Mouse (Mus musculus) Muller cell, postnatal 12 days (primary cell): ENCODE measurements around the gene 1700092M07Rik.
A peak's percentile ranks its signal among the peaks of the same experiment; 100 is the strongest.

Source experiments
- DNase-seq: peaks from one replicate; pipeline ENCODE4 v3.0.0-alpha.2; 2015; ENCODE audit errors: inconsistent ontology term

1700092M07Rik gene

DNA sequence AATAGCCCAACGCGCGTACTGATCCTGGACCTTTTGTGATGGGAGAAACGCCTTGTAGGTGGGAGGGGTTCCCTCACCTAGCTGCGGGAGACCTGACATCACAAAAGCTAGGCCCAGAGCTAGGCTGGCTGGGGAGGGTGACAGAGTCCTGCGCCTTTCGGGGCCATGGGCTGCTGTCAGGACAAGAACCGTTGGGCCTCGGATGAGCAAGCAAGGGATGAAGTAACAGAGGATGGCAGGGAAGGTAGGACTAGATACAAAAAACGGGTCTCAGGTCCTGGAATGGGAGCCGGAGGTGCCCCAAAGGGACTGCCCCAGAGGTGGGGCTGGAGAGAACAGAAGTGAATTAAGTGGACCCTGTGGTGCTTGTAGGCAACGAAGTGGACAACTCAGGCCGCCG is at the start of gene 1700092M07Rik:
Gene 1700092M07Rik, plus strand, starts transcription at position 116 of the 400 bp plus-strand sequence.
- no peak for DNase-seq

DNA sequence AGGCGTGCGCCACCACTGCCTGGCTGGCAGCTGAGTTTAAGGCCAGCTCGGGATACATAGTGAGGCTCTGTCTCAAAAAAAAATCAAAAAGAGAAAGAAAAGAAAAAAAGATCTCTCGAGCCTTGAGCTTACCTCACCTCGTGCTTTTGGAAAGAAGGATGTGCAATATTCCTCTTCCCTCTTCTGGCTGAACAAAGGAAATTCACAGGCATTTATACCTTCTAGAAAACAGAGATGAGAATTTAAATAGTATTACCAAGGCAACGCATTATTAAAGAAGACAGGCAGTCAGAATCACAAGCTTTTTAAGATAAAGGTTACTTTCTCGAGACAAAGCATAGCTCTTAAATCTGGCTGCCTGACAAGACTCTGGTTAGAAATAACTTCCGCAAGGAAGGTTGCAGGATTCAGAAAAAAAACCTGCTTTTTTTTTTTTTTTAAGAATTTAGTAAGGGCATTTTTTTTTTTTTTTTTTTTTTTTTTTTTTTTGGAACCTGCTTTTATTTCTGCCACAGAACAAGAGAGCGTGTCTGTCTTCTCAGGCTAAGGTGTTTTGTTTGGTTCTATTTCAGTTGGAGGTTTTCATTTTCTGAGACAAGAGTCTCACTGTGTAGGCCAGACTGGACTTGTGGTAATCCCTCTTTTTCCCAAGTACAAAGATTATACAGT is 48.5 kb upstream of the 1700092M07Rik start:
- DNase-seq = no peak

DNA sequence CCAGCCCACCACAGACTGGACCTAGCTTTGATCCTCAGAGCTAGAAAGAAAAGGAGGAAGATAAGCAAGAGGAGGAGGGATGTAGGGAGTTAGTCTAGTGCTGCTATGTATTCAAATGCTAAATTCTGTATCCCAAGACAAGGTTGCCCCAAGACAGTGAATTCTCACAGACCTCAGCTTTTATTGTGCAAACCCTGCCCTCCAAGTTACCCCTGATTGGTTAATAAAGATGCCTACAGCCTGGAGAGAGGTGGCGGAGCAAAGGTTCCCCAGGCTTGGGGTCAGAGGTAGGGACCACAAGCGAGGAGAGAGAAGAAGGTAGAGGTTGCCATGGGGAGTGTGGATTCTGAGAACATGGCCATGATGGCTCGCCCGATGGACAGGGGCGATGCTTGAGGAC is 47.8 kb upstream of the 1700092M07Rik start:
- no peak for DNase-seq

DNA sequence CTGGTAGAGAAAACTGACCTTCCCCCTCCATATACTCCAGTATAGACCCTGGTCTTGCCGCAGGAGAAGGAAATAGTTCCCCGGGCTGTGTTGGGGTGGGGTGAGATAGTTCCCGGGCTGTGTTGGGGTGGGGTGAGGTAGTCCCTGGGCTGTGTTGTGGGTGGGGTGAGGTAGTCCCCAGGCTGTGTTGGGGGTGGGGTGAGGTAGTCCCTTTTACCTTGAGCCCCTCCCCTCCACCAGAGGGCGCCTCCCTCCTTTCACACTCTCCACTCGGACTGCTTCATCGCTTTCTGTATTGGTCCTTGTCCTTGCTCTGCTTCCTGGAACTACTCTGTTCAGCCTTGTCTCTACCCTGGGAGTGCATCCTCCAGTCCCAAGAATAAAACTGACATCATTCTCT is 45.2 kb upstream of the 1700092M07Rik start:
- peak; percentile 25 for DNase-seq

DNA sequence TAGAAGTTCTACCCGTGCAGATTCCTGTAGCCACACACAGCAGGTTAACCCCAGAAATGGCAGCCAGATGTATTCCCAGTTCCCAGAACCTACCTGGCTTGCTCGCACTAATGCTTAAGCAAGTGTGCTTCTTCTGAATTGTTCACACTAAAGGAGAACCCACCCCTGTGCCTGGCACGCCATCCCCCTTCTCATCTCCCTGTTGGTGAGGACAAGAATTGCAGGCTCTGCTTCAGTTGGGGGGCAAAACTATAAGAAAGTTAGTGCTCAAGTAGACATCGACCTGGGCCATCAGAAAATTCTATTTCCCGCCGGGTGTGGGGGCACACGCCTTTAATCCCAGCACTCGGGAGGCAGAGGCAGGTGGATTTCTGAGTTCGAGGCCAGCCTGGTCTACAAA is 40.9 kb upstream of the 1700092M07Rik start:
- DNase-seq = no peak

DNA sequence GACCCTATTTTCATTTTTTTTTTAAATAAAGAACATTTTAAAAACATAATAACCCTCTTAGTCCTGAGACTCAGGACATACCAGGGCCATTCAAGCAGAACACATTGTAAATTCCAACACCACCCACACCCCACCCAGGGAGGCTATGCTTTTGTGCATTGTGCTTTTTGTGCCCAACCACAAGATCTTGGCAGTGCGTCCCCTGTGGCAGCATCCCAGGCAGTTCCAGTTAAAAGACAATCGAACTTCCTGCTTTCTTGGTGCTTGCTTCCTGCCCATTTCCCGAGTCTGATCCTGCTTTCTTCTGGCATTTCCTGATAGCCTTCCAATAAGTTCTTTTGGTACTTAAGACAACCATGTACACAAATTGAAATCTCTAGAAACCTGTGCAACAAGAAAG is 38.1 kb upstream of the 1700092M07Rik start:
- DNase-seq = peak; percentile 99

DNA sequence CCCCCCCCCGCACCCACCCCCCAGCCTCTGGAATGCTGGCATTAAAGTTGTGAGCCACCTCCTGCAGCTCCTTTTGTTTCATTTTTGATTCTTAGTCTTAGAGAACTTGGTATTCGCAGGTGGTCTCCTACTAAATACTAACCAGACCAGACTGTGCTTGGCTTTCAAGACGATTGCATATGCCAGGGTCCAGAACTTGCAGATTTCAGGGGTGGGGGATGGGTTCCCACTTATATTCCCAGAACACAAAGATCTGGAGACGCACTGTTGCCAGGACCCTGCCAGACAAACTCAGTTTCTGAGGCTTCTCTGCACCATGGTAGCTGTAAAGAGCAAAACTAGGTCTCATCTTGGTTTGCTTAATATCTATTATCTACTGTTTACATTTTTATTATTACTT is 36.9 kb upstream of the 1700092M07Rik start:
- peak; percentile 39 for DNase-seq

DNA sequence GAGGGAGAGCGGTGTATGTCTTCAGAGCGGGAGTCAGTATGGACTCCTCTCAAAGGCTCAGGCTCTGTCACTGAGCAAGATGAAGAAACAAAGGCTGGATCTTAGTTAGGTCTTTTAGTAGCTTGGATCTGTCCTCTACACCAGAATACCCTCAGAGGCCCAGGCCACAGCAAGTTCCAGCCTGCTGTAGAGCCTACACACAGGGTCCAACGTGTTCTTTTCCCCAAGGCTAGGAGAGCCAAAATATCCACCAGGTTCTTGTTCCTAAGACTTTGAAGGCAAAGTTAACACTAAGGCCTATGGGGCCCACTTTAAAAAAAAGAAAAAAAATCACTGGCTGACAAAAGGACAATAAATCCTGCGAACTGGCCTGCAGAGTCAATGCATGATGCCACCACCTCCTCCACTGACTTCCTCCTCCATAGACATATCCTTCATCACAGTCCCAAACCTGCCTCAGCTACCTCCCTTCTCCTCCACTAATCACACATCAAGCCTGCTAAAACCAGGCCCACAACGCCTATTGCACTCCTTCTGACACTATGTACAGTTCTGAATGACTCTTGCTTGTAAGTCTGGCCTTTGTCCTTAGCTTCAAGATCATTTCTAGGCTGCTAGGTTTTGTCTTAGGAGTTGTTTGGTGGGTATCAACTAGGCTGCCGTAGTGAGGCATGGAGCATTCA is 35.4 kb upstream of the 1700092M07Rik start:
- DNase-seq = peak; percentile 29

DNA sequence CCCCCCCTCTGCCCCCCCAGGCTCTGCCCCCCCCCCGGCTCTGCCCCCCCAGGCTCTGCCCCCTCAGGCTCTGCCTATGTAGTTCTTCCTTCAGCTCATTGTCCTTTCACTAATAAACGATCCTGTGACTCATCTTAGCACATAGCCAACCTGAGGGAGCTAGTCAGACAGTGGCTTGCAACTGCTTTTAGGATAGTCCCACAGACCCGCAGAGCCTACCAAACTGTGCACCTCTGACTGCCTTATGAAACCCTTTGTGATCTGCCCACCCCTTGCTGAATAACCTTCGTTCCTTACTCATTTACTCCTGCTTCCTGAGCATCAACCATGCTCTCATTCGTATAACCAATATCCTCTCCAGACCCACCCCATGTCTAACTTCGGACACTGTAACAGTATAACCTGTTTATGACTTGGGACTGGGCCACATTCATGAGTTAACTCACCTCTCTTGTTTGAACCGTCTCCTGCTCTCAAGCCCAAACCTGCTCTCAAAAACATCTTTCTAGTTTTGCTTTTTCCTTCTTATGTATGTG is 34.3 kb upstream of the 1700092M07Rik start:
- DNase-seq = peak; percentile 43

DNA sequence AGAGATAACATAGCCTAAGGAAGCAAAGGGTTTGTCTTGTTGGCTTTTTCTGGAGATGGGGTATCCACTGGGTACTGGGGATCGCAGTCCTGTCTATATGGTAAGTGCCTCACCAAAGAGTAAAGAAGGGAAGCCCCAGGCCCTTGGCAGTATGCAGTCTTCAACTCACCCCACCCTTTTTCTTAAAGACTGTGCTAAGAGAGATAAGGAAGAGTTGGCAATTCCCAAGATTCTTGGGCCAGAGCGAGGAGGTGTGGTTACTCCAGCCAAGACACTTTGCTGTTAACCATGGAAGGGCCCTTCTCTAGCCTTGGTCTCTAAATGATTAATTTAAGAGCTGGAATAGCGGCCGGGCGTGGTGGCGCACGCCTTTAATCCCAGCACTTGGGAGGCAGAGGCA is 33.6 kb upstream of the 1700092M07Rik start:
- no peak for DNase-seq

DNA sequence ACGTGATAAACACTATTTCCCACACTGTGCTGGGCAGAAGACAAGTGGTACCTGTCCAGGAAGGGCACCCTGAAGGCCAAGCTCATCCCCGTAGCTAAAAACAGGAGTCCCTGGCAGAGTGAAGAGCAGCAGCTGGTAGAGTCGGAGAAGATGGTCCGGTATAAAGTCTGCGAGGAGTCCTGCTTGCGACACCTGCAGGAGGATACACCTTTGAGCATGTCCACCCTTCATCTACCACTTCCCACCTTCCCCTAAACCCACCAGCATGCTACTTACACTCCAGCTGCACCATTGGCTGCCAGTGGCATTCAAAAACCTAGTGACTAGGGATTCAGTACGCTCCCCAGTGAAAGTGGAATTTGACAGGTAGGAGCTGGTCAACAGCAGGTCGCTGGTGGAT is 31.6 kb upstream of the 1700092M07Rik start:
- no peak for DNase-seq

DNA sequence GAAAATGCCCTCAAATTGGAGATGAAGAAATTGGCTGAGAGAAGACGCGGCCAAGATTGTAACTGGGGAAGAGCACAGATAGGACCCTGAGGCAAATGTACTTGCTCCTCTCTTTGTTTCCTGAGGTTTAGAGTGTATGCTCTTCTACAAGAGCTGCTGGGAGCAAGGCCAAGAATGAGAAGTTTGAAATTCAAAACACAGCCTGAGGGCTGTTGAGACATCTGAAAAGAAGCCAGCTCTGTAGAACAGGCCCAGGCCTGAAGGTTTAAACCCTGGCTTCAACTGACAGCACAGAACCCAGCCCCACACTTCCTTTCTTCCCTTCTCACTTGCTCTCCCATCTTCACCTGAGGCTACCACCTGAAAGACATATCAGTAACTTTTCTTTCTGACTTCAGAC is 30.5 kb upstream of the 1700092M07Rik start:
- peak; percentile 85 for DNase-seq

DNA sequence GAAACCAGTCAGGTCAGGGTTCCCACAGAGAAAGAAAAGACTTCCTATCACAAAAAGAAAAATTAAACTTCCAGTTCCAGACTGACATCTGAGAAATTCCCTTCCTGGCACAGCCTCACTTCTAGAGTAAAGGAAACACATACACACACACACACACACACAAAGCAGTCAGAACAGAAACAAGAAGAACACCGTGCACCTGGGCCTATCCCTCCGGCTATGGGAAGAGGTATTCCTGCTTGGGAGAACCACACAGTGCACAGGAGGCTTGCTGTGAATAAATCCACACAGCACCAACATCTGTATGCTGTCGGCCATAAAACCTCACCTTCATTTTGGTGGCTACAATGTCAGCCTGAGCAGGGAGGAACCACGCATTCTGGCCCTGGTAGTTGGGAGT is 29.0 kb upstream of the 1700092M07Rik start:
- no peak for DNase-seq

DNA sequence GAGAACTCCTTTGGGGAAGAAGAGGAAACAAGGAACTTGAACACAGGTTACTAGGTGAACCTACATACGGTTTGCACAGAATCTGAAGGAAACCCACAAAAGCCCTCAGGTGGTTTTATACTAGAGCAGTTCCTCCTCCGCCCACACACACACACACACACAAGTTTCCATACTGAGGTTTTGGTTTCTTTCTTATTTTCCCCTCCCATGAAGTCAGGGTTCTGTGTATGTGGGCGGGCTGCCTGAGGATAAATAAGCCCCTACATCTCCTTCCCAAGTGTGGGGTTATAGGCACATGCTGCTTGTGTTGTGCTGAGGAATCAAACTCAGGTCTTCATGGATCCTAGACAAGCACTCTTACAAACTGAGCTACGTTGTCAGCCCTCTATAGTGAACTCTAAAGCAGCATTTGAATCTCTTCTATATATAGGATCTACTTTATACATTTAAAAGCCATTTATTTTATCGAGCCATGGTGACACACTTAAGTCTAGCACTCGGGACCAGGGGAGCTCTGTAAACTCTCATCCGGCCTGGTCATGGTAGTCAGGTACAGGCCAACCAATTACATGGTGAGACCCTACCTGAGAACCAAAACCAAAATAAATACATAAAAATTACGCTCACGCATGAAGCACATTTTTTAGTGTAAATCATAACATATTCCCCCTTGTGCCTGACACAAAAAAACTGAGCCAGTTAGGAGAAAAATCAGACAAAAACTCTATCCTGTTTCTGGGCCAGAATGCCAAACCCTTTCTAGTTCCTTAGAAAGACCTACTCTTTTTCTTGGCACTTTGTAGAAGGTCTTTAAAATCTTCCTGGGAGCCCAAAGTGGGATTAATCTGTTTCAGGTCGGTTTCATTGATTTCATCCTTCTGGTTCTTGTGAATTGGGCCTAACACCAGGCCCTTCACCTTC is 28.3 kb upstream of the 1700092M07Rik start:
- DNase-seq = peak; percentile 22

DNA sequence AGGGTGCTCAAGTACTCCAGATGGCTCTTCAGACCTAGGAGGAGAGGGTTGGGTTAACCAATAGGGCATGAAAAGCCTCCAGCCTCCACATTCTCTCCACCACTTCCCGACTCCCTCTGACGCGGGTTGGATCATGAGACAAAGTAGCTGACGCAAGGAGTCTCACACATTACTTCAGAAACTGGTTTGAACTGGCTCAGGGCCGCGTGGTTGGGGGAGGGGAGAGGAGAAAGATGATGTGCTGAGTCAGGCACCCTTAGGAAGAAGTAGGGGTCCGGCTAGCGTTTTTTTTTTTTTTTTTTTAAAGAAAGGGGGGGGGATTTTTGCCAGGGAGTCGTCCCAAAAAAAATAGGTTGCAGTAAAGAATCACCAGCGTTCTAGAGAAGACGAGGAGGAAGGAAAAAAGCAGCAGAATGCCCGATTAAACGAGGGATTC is 27.6 kb upstream of the 1700092M07Rik start:
- peak; percentile 86 for DNase-seq

DNA sequence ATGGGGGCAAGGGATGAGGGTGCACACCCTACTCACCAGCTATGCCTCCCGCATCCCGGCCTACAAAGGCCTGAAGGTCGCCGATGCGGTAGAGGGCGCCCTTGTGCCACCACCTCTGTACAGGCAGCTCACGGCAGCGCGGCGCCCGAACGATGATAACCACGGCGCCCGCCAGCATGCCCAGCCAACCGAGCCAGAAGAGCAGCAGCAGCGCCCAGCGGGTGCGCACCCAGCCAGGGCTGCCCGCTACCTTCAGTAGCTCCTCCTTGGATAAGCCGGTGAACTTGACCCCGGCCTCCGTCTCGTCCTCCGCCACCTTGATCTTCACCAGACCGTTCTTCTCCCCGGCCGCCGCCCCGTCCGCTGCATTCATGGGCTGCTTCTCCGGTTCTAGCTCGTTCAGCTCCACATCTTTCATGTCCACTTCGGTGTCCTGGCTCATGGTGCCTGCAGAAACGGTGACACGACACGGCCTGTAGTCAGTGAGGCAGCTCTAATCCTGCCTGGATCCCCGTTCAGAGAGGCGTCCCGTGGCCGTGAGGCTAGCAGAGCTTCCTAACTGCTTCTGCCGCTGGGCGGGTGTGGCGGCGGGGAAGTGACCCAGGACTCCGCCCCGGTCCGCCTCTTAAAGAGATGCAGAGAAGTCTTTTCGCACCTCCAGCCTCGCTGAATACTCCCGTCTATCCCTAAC is 27.1 kb upstream of the 1700092M07Rik start:
- peak; percentile 93 for DNase-seq

DNA sequence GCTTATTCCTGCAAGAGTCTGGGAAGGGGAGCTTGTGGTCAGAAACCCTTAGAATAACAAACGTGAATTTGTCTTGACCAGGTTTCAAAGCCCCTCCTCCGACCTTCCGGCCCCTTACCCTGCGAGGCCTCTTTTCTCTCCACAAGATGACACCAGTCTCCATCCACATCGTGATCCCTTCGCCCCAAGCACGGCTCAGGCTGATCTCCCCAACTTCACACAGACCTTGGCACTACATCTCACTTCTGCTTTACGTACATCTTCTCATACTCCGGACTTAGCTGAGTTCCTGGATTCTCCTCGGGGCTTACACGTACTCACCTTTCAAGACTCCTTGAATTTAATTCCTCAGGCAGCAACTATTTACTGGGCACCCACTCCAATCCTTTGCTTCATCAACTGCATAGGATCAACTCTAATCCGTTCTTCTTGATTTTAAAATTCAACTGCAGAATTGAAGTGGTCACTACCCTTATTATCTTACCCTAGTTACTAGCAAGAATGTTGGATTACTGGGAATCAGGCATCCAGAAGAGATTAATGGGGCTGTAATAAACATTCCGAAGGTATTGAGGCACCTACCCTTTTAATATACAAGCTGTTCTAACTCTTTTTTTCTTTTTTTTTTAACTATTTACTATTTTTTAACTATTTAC is 26.4 kb upstream of the 1700092M07Rik start:
- DNase-seq = peak; percentile 93

DNA sequence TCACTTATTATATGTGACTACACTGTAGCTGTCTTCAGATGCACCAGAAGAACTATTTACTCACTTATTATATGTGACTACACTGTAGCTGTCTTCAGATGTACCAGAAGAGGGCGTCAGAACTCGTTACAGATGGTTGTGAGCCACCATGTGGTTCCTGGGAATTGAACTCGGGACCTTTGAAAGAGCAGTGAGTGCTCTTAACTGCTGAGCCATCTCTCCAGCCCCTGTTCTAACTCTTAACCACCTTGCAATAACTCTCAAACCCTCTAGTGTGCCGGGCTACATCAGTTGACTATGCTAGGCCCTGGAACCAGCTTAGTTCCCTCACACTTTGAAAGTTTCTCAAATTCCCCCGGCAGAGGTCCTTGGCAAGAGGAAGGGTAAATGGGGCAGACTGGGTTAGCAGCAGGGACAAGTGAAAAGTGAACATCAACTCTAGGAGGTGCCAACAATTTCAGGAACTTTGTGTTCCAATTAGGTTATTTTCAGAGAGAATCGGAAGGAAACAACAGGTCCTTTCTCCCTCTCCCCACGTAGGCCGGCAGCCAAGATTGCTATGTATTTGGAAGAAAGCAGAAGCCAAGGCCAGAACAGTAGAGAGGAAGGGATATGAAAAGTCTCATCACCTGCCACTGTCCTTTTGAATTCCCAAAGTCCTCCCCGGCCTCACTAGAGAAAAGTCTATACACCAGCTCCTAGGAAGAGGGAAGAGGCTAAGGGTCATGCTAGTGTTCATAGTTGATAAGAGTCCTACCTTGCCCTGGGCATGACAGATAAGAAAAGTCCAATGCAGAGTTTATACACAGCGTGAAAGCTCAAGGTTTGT is 25.7 kb upstream of the 1700092M07Rik start:
- DNase-seq = peak; percentile 92

DNA sequence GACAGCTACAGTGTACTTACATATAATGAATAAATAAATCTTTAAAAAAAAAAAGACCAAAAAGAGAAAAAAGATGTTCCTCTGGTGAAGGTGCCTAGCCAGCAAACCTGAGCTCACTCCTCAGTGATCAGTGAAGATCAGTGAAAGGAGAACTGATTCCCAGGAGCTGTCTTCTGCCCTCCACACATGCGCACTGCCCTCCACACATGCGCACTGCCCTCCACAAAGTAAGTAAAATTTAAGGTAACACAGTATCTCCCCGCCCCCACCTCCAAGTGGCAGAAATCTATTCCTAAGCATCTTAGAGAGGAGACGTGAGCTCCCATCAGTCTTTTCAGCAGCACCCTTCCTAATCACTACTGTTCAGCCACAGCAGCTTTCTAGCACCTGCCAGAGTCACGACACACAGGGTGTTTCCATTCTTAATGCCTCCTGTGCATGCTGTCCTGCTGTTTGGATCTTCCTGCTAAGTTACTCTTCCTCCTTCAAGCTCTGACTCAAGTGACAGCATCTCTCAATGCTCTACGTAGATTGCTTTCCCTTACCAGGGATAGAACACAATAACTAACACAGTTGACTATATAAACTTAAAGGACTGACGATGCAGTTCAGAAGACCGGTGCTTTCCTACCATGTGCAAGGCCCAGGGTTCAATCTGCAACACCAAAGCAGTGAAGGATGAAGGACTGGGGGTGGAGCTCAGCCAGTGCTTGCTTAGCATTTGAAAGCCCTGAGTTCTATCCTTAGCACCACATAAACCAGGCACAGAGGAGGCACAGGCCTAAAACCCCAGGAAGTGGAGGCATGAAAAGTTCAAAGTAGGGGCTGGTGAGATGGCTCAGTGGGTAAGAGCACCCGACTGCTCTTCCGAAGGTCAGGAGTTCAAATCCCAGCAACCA is 24.4 kb upstream of the 1700092M07Rik start:
- DNase-seq = no peak
